Mouse (Mus musculus): ENCODE results near the gene Slc13a5. TPM values are rescaled to one million over a fixed set of nuclear protein-coding genes. Genes with fewer than 3 reads are reported as not detected.
A peak's percentile ranks its signal among the peaks of the same experiment; 100 is the strongest.

The Slc13a5 gene
- 0.15 TPM in 1 of 2 replicates, not detected in the other for total RNA-seq (2021)
- long read RNA-seq, partial matches to known transcripts = 0 of 1 reads
- long read RNA-seq, other reads (novel, unspliced or antisense) = 1 of 1 reads

GRCm38 (mm10) chr11:72266960-72267560 is at the start of gene Slc13a5:
Slc13a5 (minus strand) TSS chr11:72267222.
- DNase-seq = peak; percentile 8

- no peak for DNase-seq
These were observed 47.3 kb upstream of the Slc13a5 start, which contains the start of gene Fbxo39 for GRCm38 (mm10) chr11:72314151-72314895. Fbxo39 (plus strand) TSS chr11:72314444.

GRCm38 (mm10) chr11:72311355-72312001 is 44.5 kb upstream of the Slc13a5 start:
- no peak for DNase-seq

DNA sequence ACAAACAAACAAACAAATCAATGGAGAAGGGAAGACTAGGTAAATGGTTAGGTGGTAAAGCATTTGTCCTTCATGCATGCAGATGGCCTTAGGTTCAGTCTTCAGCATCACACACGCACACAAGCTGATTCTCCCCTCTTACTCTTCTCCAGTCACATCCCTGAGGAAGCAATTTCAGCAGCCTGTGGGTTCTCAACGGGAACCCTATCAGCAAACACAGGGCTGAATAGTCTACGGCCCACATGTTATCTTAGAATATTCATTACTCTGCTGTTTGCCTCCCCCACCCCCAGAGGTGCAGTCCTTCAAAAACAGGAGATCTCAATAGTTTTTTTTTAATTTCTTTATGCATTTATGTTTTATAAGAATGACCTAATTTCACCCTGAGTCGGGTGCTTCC is 43.5 kb upstream of the Slc13a5 start:
- DNase-seq = no peak

DNA sequence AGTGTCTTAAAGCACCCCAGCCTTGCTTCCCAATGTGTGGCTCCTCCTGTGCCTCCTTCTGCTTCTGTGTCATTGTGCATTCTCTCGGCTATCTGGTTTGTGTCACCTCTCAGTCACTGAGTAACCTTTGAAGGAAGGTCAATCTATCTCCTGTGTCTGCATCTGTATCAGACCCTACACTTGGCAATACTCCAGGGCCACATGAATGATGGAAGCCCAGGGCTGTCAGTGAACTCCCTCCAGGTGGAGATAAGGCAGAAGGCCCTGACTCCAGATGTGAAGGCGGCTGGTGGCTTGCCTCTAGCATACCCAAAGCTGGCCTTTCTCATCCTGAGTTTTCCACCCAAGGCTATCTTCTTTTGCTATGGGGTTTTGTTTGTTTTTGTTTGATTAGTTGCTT is 42.0 kb upstream of the Slc13a5 start:
- no peak for DNase-seq

DNA sequence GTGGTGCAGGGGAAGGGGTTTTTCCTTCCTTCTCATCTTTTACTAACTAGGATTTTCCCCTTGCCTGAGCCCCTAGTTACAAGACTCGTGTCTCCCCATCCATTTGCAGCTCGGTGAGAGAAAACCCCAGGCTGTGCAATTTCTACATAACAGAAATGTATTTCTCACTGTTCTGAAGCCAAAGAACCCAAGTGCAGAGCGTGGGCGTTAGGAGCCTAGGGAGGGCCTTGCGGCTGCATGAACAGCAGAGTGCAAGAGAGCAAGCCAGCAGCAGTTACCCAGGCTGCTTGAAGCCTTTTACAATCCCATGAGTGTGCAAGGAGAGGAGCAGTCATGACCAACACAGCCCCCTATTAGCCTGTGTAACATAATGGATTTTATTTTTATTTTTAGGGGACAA is 40.4 kb upstream of the Slc13a5 start:
- DNase-seq = no peak

DNA sequence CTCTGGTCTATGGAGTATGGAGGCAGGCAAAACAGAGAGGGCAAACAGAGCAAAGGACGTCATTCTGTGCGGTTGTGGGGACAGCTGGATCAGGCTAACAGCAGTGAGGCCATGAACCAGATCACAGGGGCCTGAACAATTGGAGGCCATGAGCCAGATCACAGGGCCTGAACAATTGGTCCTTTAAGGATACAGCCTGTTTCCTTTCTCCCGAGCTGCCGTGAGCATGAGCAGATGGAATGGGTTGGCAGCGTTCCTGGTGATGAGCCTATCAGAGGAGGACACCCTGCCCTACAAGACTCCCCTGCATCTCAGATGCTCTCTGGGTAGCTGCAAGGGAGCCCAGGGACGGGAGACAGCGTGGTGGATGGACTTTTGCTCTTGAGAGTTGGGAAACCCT is 35.2 kb upstream of the Slc13a5 start:
- peak; percentile 62 for DNase-seq

- peak; percentile 55 for DNase-seq
These were observed 34.3 kb upstream of the Slc13a5 start, which contains the start of gene Xaf1 for GRCm38 (mm10) chr11:72301334-72301733. Xaf1 (plus strand) TSS chr11:72301629.

DNA sequence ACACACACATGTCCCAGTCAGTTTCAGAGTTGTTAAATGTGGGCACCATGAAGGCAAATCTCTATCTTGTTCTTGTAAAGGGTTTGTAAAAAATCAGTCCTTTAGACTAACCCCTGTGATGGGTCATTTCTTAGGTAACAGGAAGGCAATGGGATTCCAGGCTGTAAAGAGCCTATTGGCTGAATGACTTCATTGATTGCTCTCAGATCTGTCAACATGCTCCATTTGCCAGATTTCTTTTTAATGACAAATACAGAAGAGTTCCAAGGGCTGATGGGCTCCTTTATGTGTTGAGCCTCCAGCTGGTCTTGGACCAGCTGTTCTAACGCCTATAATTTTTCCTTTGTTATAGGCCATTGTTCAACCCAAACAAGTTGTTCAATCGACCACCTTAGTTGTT is 26.1 kb upstream of the Slc13a5 start:
- no peak for DNase-seq

- DNase-seq = no peak
These were observed 20.5 kb upstream of the Slc13a5 start for GRCm38 (mm10) chr11:72287543-72287942.

DNA sequence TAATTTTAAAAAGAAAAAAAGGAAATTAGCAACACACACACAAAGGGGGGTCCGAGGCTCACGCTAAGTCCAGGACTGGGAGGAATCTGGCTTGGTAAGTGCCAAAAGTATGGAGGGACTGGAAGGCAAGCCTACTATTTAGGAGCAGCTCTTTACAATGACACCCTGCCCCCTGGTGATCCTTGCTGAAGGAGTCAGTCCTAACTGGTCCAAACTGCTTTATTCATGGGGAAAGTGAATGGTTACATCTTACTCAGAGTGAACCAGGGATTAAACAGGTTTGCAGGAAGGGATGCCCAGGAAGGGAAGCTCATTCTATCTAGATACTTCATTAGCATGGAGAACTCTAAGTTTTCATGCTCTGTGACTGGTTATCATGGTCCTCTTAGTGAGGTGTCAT is 20.1 kb upstream of the Slc13a5 start:
- DNase-seq = no peak

DNA sequence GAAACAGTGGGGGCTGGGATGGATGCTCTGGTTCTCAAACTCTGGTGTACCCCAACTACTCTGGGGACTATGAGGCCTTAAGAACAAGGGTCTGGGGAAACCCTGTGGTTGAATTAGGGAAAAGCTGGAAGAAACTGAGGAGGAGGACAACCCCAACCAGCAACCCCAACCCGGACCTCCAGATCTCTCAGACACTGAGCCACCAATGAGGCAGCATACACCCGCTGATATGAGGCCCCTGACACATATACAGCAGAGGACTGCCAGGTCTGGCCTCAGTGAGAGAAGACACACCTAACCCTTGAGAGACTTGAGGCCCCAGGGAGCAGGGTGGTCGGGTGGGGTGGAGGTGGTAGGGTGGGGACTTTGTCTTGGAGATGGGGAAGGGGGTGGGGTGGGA is 19.6 kb upstream of the Slc13a5 start:
- DNase-seq = no peak

GRCm38 (mm10) chr11:72285971-72286480 is 19.0 kb upstream of the Slc13a5 start:
- DNase-seq = no peak

GRCm38 (mm10) chr11:72284532-72285182 is 17.6 kb upstream of the Slc13a5 start:
- DNase-seq = no peak

- DNase-seq = no peak
These were observed 16.6 kb upstream of the Slc13a5 start for GRCm38 (mm10) chr11:72283486-72284224.

- DNase-seq = no peak
These were observed 14.9 kb upstream of the Slc13a5 start for GRCm38 (mm10) chr11:72281852-72282400.

- no peak for DNase-seq
These were observed 14.3 kb upstream of the Slc13a5 start for GRCm38 (mm10) chr11:72281143-72281851.

DNA sequence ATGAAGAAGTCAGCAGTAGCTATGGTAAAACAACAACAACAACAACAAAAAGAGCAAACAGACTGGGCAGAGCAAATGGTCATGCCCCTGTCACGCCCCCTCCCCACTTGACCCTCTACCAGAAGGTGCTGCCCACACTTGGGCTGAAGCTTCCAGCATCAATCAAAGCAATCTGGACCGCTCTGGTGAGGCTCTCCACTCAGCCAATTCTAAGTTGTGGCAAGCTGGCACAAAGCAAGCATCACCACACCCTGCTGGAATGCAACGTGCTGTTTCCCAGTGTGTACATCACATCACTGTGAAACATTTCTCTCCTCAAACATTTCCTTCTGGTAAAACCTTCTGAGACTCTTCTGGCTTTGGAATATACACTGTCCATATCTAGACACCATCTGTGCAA is 6.3 kb upstream of the Slc13a5 start:
- no peak for DNase-seq

- DNase-seq = no peak
These were observed 4.7 kb upstream of the Slc13a5 start for GRCm38 (mm10) chr11:72271761-72272160.

GRCm38 (mm10) chr11:72266207-72266959 is 639 bp downstream of the Slc13a5 start:
- peak; percentile 52 for DNase-seq

Measured in adrenal gland, postnatal 25 days (tissue).